Mouse (Mus musculus) megakaryocyte-erythroid progenitor cell, adult 5-6 weeks (primary cell): Measurements from ENCODE around the gene Chek2. TPM values are rescaled to one million over a fixed set of nuclear protein-coding genes. Genes with fewer than 3 reads are reported as not detected.

ENCODE experiments used
- ATAC-seq: replicated peaks from 2 replicates; pipeline ENCODE4 v1.8.0; 2016; ENCODE audit warnings: mild to moderate bottlenecking, inconsistent platforms; ENCODE audit not compliant: severe bottlenecking, poor library complexity, low FRiP score, low TSS enrichment
- total RNA-seq, 2 experiments: library from RNA; stranded (forward) in 1 of 2; stranded (reverse) in 1 of 2; fragments of 200-1000, 215-1000 nt in 1 of 2; fragments of >200 nt in 1 of 2; fragmentation: Nextera tagmentation in 1 of 2; gene quantifications; 2 replicates each; pipeline ENCODE4 v1.2.3; 2014 to 2017

Chek2 gene
- total RNA-seq, 2 experiments from 2014 or later: 31.1 to 47.4 TPM

DNA sequence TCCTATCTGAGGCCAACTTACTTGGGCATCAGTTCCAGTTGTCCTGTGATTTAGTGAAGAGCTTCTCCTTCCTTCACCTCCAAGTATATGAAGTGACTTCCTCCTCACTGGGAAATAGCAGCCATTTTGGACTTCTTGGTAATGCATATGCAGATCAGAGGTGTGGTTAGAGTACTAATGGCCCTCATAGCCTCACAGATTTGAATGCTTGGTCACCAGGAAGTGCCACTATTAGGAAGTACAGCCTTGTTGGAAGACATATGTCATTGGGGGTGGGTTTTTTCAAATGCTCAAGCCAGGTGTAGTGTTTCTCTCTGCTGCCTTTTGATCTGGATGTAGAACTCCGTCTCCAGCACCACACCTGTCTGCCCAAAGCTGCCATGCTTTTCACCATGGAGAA lies 50.2 kb downstream of the Chek2 start:
- no peak for ATAC-seq

GRCm38 (mm10) chr5:110890561-110890960 lies 50.8 kb downstream of the Chek2 start:
- no peak for ATAC-seq

DNA sequence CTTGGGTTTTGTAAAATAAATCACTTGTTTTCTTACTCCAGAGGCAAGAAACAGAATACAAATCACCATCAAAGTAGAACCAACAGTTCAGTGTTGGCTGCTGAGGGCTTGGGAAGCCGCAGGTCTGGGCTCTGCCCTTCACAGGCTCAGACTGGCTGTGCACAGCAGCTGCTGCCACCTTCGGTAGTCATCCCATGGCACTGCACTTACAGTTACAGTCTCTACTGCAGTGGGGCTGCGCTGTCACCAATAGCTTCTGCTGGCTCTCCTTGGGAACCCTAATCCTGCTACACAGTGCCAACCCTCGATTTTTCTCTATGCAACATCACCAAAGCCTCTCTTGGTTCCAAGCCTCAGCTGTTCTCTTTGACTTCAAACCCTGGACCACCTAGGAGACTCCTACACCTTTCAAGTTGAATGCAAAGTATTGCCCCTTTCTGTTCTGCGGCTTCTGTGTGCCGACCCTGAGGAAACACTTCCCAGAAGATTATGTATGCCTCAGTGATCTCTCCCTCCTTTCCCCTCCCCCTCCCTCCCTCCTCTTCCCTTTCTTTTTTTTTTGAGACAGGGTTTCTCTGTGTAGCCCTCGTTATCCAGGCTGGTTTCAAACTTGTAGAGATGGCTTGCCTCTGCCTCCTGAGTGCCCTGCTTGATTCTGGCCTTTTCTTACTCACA lies 57.5 kb downstream of the Chek2 start:
- ATAC-seq: no peak

GRCm38 (mm10) chr5:110898169-110898568 lies 58.4 kb downstream of the Chek2 start:
- ATAC-seq: no peak

- ATAC-seq: no peak
Observed at GRCm38 (mm10) chr5:110898785-110899184, 59.0 kb downstream of the Chek2 start.

DNA sequence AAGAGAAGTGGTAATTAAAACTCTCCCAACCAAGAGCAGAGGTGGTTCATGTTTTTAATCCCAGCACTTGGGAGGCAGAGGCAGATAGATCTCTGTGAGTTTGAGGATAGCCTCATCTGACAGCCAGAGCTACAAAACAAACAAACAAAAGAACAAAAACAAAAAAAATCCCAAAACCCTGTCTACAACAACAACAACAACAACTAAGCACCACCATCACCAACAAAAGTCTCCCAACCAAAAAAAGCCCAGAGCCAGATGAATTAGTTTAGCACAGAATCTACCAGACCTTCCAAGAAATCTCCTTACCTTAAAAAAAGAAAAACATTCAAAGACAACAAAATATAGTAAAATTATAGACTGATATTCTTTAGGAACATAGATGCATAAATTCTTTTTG lies 60.6 kb downstream of the Chek2 start:
- no peak for ATAC-seq

GRCm38 (mm10) chr5:110906708-110907107 lies 66.9 kb downstream of the Chek2 start:
- ATAC-seq: no peak

GRCm38 (mm10) chr5:110908879-110909278 lies 69.1 kb downstream of the Chek2 start:
- no peak for ATAC-seq

DNA sequence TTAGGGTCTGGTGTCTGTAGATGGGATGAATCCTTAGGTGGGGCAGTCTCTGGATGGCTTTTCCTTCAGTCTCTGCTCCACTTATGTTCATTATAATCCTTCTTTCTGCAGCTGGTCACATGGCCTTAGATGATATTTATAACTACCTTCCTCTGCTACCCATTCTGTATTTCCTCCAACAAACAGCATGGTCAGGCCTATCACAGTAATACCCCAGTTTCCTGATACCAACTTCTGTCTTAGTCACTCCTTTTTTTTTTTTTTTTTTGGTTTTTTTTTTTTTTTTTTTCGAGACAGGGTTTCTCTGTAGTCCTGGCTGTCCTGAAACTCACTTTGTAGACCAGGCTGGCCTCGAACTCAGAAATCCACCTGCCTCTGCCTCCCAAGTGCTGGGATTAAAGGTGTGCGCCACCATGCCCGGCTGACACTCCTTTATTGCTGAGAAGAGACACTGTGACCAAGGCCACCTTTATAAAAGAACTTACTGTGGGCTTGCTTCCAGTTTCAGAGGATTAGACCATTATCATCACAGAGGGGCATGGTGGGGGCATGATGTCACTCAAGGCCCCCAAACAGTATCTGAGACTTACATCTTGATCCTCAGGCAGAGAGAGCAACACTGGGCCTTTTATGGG lies 70.3 kb downstream of the Chek2 start:
- no peak for ATAC-seq

DNA sequence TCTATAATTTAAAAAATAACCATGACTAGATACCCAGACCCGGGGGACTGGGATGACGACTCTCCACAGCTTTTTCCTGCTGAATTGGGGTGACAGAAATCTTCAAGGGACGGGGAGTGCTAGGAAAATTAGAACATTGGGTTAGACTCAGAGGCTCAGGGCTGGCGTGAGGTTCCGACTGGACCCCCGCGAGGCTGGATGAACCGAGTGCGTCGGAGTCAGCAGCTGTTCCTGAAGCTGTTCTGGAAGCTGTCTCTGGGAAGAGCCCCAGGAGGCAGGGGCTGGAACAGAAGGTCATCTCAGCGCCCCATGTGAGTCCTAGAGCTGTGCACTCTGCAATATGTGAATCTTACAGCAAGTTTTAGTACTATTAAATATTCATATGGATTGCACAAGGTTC lies 75.1 kb downstream of the Chek2 start:
- no peak for ATAC-seq

DNA sequence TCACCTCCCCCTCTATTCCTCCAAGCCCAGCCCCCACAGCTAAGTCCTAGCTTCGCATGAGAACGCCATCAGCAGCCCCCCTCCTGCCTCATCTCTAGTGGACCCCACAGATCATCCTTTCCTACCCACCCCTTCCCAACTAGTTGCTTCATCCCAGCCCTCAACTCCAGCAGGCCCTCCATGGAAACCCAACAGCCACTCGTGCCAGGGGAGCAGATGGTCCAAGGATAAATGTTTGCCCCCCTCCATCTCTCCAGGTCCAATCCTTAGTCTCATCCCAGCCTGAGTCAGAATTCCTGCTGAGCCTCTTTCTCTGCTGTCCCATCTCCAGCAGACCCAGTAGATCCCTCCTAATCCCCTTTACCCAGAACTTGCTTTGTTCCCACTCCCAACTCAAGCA lies 76.5 kb downstream of the Chek2 start:
- no peak for ATAC-seq

- no peak for ATAC-seq
Observed at GRCm38 (mm10) chr5:110919541-110919940, 79.8 kb downstream of the Chek2 start.

DNA sequence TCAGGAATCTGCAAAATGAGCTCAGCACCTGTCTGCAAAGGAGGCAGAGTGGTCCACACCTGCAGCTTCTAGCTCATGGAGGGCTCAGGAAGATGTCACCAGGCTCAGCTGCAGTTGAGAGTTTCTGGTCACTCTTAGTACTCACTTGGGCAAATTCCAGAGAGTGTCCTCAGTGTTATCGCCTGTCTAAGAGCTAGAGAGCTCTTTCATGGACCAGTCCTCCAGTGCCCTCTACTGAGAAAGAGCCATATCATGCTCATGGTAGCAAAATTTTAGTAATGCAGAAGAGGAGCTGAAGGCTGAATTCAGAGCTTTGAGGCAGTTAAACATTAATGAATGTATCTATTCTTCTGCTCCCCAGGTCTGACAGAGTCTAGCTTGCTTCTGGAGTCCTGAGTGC lies 83.6 kb downstream of the Chek2 start:
- ATAC-seq: 0 out of 2 replicates have a peak, but pooled peaks have one; percentile 14

Other genes starting within 250 kb of the Chek2 start
- gene Noc4l, start 186.6 kb upstream of the Chek2 start, total RNA-seq (2014; fragmentation: Nextera tagmentation): 66.3 and 72.4 TPM in 2 replicates
- gene Noc4l, start 186.6 kb upstream of the Chek2 start, total RNA-seq (2017): 38.9 and 51.2 TPM in 2 replicates
- gene Ddx51, start 186.5 kb upstream of the Chek2 start, total RNA-seq (2014; fragmentation: Nextera tagmentation): 56.5 and 63.6 TPM in 2 replicates
- 6.6 and 8.7 TPM in 2 replicates for gene Ddx51, start 186.5 kb upstream of the Chek2 start, total RNA-seq (2017)
- gene Ep400, start 69.3 kb upstream of the Chek2 start, total RNA-seq (2014; fragmentation: Nextera tagmentation): 181 and 186 TPM in 2 replicates
- gene Ep400, start 69.3 kb upstream of the Chek2 start, total RNA-seq (2017): 56.0 and 71.6 TPM in 2 replicates
- 57.4 and 74.3 TPM in 2 replicates for gene Pus1, start 59.3 kb upstream of the Chek2 start, total RNA-seq (2014; fragmentation: Nextera tagmentation)
- 82.3 and 102 TPM in 2 replicates for gene Pus1, start 59.3 kb upstream of the Chek2 start, total RNA-seq (2017)
- gene Ulk1, start 29.9 kb upstream of the Chek2 start, total RNA-seq (2014; fragmentation: Nextera tagmentation): 32.2 and 52.2 TPM in 2 replicates
- gene Ulk1, start 29.9 kb upstream of the Chek2 start, total RNA-seq (2017): 7.8 and 14.8 TPM in 2 replicates
- 44.1 and 53.7 TPM in 2 replicates for gene Hscb, start 202 bp upstream of the Chek2 start, total RNA-seq (2014; fragmentation: Nextera tagmentation)
- 44.9 and 106 TPM in 2 replicates for gene Hscb, start 202 bp upstream of the Chek2 start, total RNA-seq (2017)
- gene Ttc28, start 39.8 kb downstream of the Chek2 start, total RNA-seq (2014; fragmentation: Nextera tagmentation): 3.2 and 5.4 TPM in 2 replicates
- 0.70 and 0.91 TPM in 2 replicates for gene Ttc28, start 39.8 kb downstream of the Chek2 start, total RNA-seq (2017)